Mouse (Mus musculus) kidney, adult 2 months (tissue): ENCODE data around the gene Zfp52.
A peak's percentile ranks its signal among the peaks of the same experiment; 100 is the strongest.

Experiments used
- CTCF ChIP-seq: fragments of 200-500 bp; conservative IDR thresholded peaks from 2 replicates; pipeline ENCODE4 v1.5.1; 2011; ENCODE audit warnings: low read depth, mild to moderate bottlenecking, control low read depth, low read length, moderate library complexity, mixed read lengths; ENCODE audit not compliant: insufficient read depth, insufficient read length
- POLR2A ChIP-seq: fragments of 200-500 bp; IDR thresholded peaks from one replicate; pipeline ENCODE4 v1.6.1; 2011; ENCODE audit warnings: low read depth, low read length, control low read depth

DNA sequence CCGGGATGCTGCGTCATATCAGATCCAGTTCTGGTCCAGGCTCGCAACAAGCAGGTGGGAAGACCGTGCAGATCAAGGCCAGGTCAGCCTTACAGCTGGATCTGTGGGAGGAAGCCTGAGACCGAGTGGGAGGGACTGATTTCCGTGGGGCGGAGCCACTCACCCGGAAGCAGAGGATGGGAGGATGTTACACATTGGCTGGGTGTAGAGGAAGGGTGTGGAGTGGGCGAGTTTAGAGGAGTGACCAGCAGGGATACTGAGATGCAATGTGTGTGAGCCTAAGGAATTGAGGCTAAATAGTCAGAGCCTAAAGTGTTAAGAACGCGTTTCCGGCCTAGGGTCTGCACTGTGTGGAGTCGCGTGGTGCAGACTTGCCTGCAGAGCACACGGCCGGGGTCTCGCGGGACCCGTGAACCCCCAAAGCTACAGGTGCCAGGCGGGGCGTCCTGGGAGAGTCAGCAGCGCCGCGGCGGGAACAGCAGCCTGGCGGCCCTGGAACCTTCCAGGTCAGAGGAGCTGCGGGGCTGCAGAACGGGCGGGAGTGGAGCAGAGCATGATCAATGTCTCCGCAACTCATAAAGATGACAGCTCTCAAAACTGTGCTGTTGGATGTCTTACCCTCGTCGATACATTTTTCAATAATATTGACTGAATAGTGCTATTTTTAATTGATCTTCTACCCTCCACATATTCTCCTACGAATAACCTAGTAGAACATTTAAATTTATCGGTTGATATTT, 46.4 kb upstream of the Zfp52 start, which contains the start of gene Zfp53:
- TF ChIP-seq CTCF (no peak), POLR2A (peak; percentile 53)
